Mouse (Mus musculus) limb, embryonic 11.5 days (tissue): ENCODE results near the gene Eral1. TPM values are rescaled to one million over a fixed set of nuclear protein-coding genes. Genes with fewer than 3 reads are reported as not detected.
A peak's percentile ranks its signal among the peaks of the same experiment; 100 is the strongest.

Source experiments
- ATAC-seq: fragments of 200-750 bp; cut with Nextera tagmentation; 2 replicates; pipeline ENCODE4 v1.8.0; 2017; ENCODE audit warnings: low read depth; ENCODE audit not compliant: insufficient number of reproducible peaks, low FRiP score, low TSS enrichment
- DNase-seq: peaks from one replicate; pipeline ENCODE4 v3.0.0-alpha.2; 2015; ENCODE audit warnings: low spot score
- H3K27ac ChIP-seq: fragments of 300-500 bp; sonication (generic); replicated peaks from 2 replicates; pipeline ENCODE4 v1.5.1; 2014; ENCODE audit warnings: low read depth, mild to moderate bottlenecking, low read length
- H3K27me3 ChIP-seq: fragments of 300-500 bp; sonication (generic); 2 replicates; pipeline ENCODE4 v1.6.1; 2014; ENCODE audit warnings: mild to moderate bottlenecking, low read length, mixed read lengths; ENCODE audit not compliant: control insufficient read depth, insufficient read depth
- H3K36me3 ChIP-seq: fragments of 300-500 bp; sonication (generic); 2 replicates; pipeline ENCODE4 v1.6.1; 2014; ENCODE audit warnings: mild to moderate bottlenecking, low read length, moderate library complexity, mixed read lengths; ENCODE audit not compliant: control insufficient read depth, insufficient read depth
- H3K4me1 ChIP-seq: fragments of 300-500 bp; sonication (generic); 2 replicates; pipeline ENCODE4 v1.6.1; 2014; ENCODE audit warnings: low read length, mixed read lengths; ENCODE audit not compliant: control insufficient read depth, insufficient read depth
- H3K4me2 ChIP-seq: fragments of 300-500 bp; sonication (generic); 2 replicates; pipeline ENCODE4 v1.6.1; 2014; ENCODE audit warnings: low read depth, mild to moderate bottlenecking, moderate library complexity; ENCODE audit not compliant: severe bottlenecking
- H3K4me3 ChIP-seq: fragments of 300-500 bp; sonication (generic); 2 replicates; pipeline ENCODE4 v1.5.1; 2014; ENCODE audit warnings: low read depth, low read length
- H3K9ac ChIP-seq: fragments of 300-500 bp; sonication (generic); 2 replicates; pipeline ENCODE4 v1.6.1; 2014; ENCODE audit warnings: mild to moderate bottlenecking, low read length
- H3K9me3 ChIP-seq: fragments of 300-500 bp; sonication (generic); 2 replicates; pipeline ENCODE4 v1.6.1; 2016; ENCODE audit warnings: low read length; ENCODE audit not compliant: control insufficient read depth
- WGBS: fragments of 180-500 bp; shearing (Covaris S2); extraction: QIAGEN DNeasy Blood & Tissue Kit; methylation state at CpG from one replicate; pipeline ENCODE4 v1.1.7; 2014; 5-methylcytosine and 5-hydroxymethylcytosine counted together
- polyA plus RNA-seq: library from polyadenylated mRNA; unstranded; fragments of >200 nt; fragmentation: Nextera tagmentation; extraction: Ambion mirVana; gene quantifications from 2 replicates; pipeline ENCODE4 v1.2.1, GENCODE M21; 2014

The Eral1 gene
- polyA plus RNA-seq, 1 experiment from 2014 or later: 44.3 TPM

DNA sequence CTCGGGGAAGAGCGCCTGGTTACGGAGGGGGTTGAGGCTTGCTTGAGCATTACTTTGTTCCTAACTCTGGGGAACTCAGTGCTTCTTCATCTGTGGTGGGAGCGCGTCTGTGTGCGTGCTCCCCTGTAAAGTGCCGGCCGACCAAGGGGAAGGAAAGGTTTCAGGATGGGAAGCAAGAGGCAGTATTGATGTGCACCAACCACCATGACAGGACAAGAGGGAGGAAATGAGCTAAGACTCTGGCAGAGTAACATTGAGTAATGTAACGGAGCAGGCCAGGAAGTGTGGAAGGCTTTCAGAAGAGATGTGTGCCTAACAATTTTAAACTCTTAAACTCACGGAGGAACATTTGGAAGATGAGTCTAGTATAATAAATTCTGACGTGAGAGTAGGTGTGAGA lies 20.6 kb upstream of the Eral1 start:
- no peak overlapping the region for H3K4me2 ChIP-seq
- no peaks in the 10 kb centered on the region; the same call in 1 of the 2 replicates for H3K36me3 ChIP-seq
- H3K27ac ChIP-seq: no peak overlapping the region
- ATAC-seq (no peak), DNase-seq (no peak)
- H3K9ac ChIP-seq: no peak overlapping the region
- no peak overlapping the region for H3K4me3 ChIP-seq
- H3K4me1 ChIP-seq: peaks cover 1% of the 10 kb centered on the region
- H3K9me3 ChIP-seq: no peaks in the 10 kb centered on the region
- no peaks in the 10 kb centered on the region for H3K27me3 ChIP-seq
- 92% methylated on average over 11 of the region's 11 CpGs for WGBS

DNA sequence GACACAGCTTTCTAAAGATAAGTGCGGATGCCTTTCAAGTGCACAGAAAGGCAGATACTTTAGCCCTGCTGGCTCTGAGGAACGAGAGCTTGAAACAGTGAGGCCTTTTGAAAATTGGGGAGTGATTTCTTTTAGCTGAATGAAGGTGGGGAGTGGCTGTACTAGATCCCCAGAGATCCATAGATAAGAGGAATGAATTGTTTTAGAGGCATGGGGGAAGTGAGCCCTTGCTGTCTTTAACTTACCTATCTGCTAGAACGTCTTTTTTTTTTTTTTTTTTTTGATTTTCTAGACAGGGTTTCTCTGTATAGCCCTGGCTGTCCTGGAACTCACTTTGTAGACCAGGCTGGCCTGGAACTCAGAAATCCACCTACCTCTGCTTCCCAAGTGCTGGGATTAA lies 16.9 kb upstream of the Eral1 start:
- Histone ChIP-seq H3K9me3 (no peaks in the 10 kb centered on the region), H3K27ac (no peak overlapping the region), H3K27me3 (no peaks in the 10 kb centered on the region), H3K4me1 (peaks cover 5% of the 10 kb centered on the region), H3K9ac (no peak overlapping the region), H3K4me3 (no peak overlapping the region), H3K36me3 (no peaks in the 10 kb centered on the region; the same call in 1 of the 2 replicates), H3K4me2 (no peak overlapping the region)
- ATAC-seq (no peak), DNase-seq (no peak)
- 72% methylated on average over 3 of the region's 3 CpGs for WGBS

DNA sequence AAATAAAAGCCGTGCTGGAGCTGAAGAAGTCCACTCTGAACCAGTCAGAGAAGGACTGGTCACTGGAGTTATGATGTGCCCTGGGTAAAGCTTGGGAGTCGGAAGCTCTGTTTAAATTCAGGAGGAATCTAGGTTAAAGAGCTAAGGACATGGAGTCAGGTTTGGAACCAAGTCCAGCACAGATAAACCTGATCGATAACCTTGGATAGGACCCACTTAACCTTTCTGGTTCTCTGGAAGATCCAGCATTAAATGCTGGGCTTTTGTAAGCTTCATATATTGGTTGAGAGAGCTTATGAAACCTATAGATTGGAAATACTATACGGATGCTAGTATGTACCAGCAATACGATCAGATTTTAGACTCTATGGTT lies 14.9 kb upstream of the Eral1 start:
- Histone ChIP-seq H3K4me3 (peak overlapping the region; percentile 89), H3K9ac (peak overlapping the region; percentile 74), H3K27ac (no peak overlapping the region), H3K36me3 (no peaks in the 10 kb centered on the region), H3K4me1 (peaks cover 5% of the 10 kb centered on the region), H3K27me3 (no peaks in the 10 kb centered on the region), H3K4me2 (peak overlapping the region; percentile 59), H3K9me3 (no peaks in the 10 kb centered on the region)
- ATAC-seq (no peak), DNase-seq (no peak)
- WGBS: 31% methylated on average over 5 of the region's 5 CpGs

DNA sequence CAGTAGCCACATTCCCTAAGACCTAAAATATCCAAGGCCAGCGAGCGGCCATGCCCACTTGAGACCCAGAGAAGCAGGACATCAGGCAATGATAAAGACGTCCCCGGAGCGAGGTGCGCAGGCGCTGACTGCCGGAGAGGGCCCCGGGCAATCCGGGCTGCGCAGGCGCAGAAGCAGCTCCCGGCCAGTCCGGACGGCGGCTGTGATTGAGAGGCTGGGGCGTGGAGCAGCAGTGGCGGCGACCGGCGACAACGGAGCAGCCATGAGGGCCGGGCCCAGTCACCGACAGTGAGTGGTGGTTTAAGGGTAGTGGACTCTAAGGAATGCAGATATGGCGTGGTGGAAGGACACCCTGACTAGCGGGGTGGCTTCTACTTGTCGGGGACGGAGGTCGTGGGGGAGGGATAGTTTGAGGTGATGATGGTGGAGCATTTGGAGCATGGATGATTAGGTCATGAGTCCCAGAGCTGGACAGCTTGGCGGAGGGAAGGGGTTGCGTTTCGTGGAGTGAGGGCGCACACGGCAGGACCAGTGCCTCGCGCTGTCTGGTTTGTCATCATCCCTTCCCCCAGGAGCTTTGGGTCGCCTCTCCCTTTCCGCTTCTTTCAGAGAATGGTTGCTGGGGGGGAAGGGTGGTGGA lies 14.4 kb upstream of the Eral1 start, which contains the start of gene Fam222b:
Gene Fam222b, plus strand, starts transcription at position 157 of the 640 bp plus-strand sequence.
- H3K27ac ChIP-seq: no peak within 1 kb of the TSS; the same call in 1 of the 2 replicates
- peak within 1 kb of the TSS; percentile 59 for H3K4me2 ChIP-seq
- H3K9me3 ChIP-seq: no peaks in the 10 kb centered on the region
- peak; percentile 92 for DNase-seq
- WGBS: under 1% methylated on average over 38 of the region's 38 CpGs
- peak within 1 kb of the TSS; percentile 89 for H3K4me3 ChIP-seq
- H3K4me1 ChIP-seq: peaks cover 5% of the 10 kb centered on the region
- H3K9ac ChIP-seq: peak within 1 kb of the TSS; percentile 74
- no peaks in the 10 kb centered on the region for H3K36me3 ChIP-seq
- no peaks in the 10 kb centered on the region for H3K27me3 ChIP-seq
- peak; percentile 91 for ATAC-seq

DNA sequence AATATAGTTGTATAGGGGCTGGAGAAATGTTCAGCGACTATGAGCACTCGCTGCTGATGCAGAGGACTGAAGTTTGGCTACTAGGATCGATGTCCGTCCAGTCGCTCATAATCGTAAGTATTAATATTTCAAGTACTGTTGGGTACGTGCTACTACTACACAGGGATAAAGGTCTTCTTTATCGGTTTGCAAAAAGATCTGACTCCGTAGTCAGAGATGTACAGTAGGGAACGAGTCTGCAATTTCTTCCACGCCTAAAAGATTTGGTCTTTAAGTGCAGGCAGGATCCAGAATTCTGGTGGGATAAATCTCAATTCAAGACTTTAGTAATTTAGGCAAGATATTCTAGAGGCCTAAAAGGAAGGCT lies 13.9 kb upstream of the Eral1 start:
- 53% methylated on average over 11 of the region's 11 CpGs for WGBS
- H3K27ac ChIP-seq: no peak overlapping the region
- no peaks in the 10 kb centered on the region for H3K9me3 ChIP-seq
- H3K36me3 ChIP-seq: no peaks in the 10 kb centered on the region
- H3K9ac ChIP-seq: peak overlapping the region; percentile 74
- DNase-seq (no peak), ATAC-seq (no peak)
- H3K4me3 ChIP-seq: peak overlapping the region; percentile 89
- peaks cover 5% of the 10 kb centered on the region for H3K4me1 ChIP-seq
- peak overlapping the region; percentile 59; the same call in 1 of the 2 replicates for H3K4me2 ChIP-seq
- no peaks in the 10 kb centered on the region for H3K27me3 ChIP-seq

DNA sequence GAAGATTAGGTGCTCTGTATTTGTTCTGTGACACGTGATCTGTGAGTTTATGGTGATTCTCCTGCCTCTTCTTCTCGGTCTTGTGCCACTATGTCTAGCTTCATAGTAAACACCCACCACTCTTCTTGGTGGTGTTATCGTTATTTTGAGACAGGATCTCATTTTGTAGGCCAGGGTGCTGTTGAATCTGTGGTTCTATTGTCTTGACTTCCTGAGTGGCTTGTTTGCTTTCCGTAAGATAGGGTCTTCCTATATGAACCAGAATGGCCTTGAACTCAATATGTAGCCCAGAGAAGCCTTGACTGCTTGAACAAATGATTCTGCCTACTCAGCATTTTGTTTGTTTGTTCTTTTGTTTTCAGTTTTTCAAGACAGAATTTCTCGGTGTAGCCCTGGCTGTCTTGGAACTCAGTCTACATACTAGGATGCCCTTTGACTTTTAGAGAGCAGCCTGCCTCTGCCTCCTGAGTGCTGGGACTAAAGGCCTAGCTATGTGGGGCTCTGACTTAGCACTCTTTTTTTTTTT lies 7.6 kb upstream of the Eral1 start:
- Histone ChIP-seq H3K9me3 (no peaks in the 10 kb centered on the region), H3K4me1 (no peaks in the 10 kb centered on the region), H3K27ac (no peak overlapping the region), H3K36me3 (no peaks in the 10 kb centered on the region), H3K4me3 (no peak overlapping the region), H3K4me2 (no peak overlapping the region), H3K27me3 (no peaks in the 10 kb centered on the region), H3K9ac (no peak overlapping the region)
- ATAC-seq: no peak
- DNase-seq: no peak
- WGBS: 88% methylated on average over 5 of the region's 5 CpGs

- H3K9me3 ChIP-seq: no peaks in the 10 kb centered on the region
- H3K27me3 ChIP-seq: no peaks in the 10 kb centered on the region
- H3K4me3 ChIP-seq: no peak overlapping the region
- DNase-seq (no peak), ATAC-seq (no peak)
- no peaks in the 10 kb centered on the region for H3K36me3 ChIP-seq
- no peak overlapping the region for H3K4me2 ChIP-seq
- no peaks in the 10 kb centered on the region for H3K4me1 ChIP-seq
- no peak overlapping the region for H3K9ac ChIP-seq
- 79% methylated on average over 4 of the region's 4 CpGs for WGBS
- H3K27ac ChIP-seq: no peak overlapping the region
Measured at GRCm38 (mm10) chr11:78086925-78087479, 6.8 kb upstream of the Eral1 start.

DNA sequence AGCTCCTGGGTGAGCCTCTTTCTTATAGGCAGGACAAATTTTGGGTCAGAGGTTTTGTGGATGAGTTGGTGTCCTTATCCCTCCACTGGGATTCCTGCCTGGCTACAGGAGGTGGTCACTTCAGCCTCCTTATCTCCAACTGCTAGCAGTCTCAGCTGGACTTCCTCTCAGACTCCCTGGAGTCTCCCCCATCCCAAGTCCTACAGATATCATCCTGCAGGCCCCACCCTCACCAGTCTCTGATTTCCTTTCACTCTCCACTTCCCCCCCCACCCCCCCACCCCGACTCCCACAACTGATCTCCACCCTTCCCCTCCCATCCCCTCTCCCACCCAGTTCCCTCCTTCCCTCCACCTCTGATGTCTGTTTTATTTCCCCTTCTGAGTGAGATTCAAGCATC lies 3.4 kb upstream of the Eral1 start:
- Histone ChIP-seq H3K4me2 (no peak overlapping the region), H3K27ac (no peak overlapping the region)

More for the DNA sequence above, 3.4 kb upstream of the Eral1 start:
- Histone ChIP-seq H3K4me3 (no peak overlapping the region), H3K4me1 (no peaks in the 10 kb centered on the region), H3K9me3 (no peaks in the 10 kb centered on the region), H3K27me3 (no peaks in the 10 kb centered on the region), H3K9ac (no peak overlapping the region), H3K36me3 (no peaks in the 10 kb centered on the region)
- DNase-seq (no peak), ATAC-seq (no peak)
- WGBS: 36% methylated on average over 1 of the region's 1 CpGs
